ENCODE assay signal across 34 mouse cellular contexts in the genomic region with DNA sequence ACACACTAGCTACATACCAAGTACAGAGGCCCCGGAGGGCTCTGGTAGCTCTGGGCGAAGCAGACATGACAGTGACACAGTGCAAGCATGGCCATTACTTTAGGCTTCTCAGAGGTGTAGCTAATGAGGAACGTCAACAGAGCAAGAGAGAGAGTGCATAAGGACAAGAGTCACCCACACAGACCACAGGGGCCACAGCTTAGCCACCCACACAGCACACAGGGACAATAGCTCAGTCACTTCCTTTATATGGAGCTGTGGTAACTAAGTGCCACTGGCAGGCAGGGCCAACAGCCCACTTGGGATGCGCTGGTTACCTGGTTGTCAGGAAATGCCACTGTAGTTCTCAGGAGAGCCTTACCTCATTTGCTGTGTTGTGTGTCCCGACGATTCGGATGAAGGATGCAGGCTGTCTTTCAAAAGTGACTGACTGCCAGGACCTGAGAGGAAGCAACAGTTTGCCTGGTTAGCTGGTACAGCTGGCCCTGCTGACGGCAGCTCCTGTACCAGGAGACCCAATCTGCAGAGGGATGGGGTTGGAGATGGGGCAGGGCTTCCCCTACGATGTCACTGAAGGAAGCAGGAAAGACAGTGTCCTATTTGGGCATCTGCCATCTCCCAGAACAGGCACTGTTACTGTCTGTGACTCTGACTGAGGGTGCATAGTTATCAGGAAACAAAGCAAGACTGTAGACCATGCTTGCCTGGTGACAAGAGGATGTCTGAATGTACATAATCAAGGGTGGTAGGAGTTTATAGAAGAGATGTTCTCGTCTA.
A peak's percentile ranks its signal among the peaks of the same experiment; 100 is the strongest.
DNase-seq lines count a peak whose midpoint lies in the region; ATAC-seq lines count a peak whose summit lies in the region.
"Had no signal": no experiment of that assay in that cellular context is flagged by ENCODE, and none has a peak within 500 bp of the region (broad histone marks: within the 10 kb centered on the region; RNA-seq: fewer than 3 reads in every experiment).

No protein-coding gene starts in this region.

- DNase-seq in layer of hippocampus, adult 11-12 months (ENCODE audit: low spot score), result peak; percentile 49
- DNase-seq in layer of hippocampus, adult 18-20 months (ENCODE audit: low spot score in 2 of 2), result no peak
- peak; percentile 13 for DNase-seq in c-Kit-positive CD71-negative TER-119-negative erythroid progenitor cells, embryonic 14.5 days (ENCODE audit: low read depth)
- DNase-seq in cerebellum, postnatal 10 days, result no peak
- DNase-seq in kidney, adult 9 months, result no peak
- DNase-seq: adrenal gland, postnatal 10 days; B cell, adult 2 months; cerebellum, adult 11-12 months; cerebellum, postnatal 14 days; forebrain, postnatal 0 days; gastrocnemius, postnatal 14 days; heart, adult 11 months; kidney, adult 2 months; liver, embryonic 13.5 days; lung, adult 18-20 months; lung, postnatal 14 days; right cerebral cortex, postnatal 25 days; thymus, adult 18-20 months; thymus, postnatal 25 days had no signal

- H3K27me3 ChIP-seq in megakaryocyte, embryonic 14.5 days (replicated peaks), result peaks cover 5% of the 10 kb centered on the region
- H3K27me3 ChIP-seq: CH12.LX; embryonic facial prominence, embryonic 15.5 days; forebrain, embryonic 12.5 days; heart, embryonic 15.5 days; hindbrain, embryonic 15.5 days; intestine, embryonic 15.5 days; limb, embryonic 15.5 days; liver, embryonic 13.5 days; midbrain, embryonic 15.5 days had no signal

- H3K9me3 ChIP-seq in megakaryocyte, embryonic 14.5 days, result peaks cover 7% of the 10 kb centered on the region
- H3K9me3 ChIP-seq: embryonic facial prominence, embryonic 10.5 days; embryonic facial prominence, embryonic 15.5 days; forebrain, embryonic 12.5 days; heart, embryonic 10.5 days; heart, embryonic 15.5 days; hindbrain, embryonic 15.5 days; intestine, embryonic 15.5 days; limb, embryonic 10.5 days; limb, embryonic 15.5 days; liver, embryonic 13.5 days; midbrain, embryonic 10.5 days; midbrain, embryonic 15.5 days had no signal

- peaks cover 23% of the 10 kb centered on the region for H3K36me3 ChIP-seq in megakaryocyte, embryonic 14.5 days (replicated peaks; ENCODE audit: low read length)
- H3K36me3 ChIP-seq: embryonic facial prominence, embryonic 10.5 days; embryonic facial prominence, embryonic 15.5 days; forebrain, embryonic 12.5 days; heart, embryonic 15.5 days; hindbrain, embryonic 15.5 days; intestine, embryonic 15.5 days; limb, embryonic 10.5 days; limb, embryonic 15.5 days; liver, embryonic 13.5 days; midbrain, embryonic 10.5 days; midbrain, embryonic 15.5 days had no signal

- H3K4me1 ChIP-seq in megakaryocyte, embryonic 14.5 days, result peaks cover 32% of the 10 kb centered on the region

- ATAC-seq in megakaryocyte, adult 5-6 weeks (ENCODE audit: poor library complexity, severe bottlenecking), result no peak
- ATAC-seq in megakaryocyte progenitor cell, adult 5-6 weeks (replicated peaks; ENCODE audit: poor library complexity), result 0 out of 2 replicates have a peak, but pooled peaks have one; percentile 26
- ATAC-seq: forebrain, postnatal 0 days; intestine, embryonic 15.5 days; midbrain, embryonic 15.5 days had no signal

- peak overlapping the region; percentile 3 for H3K4me3 ChIP-seq in megakaryocyte, embryonic 14.5 days (replicated peaks)
- H3K4me3 ChIP-seq: embryonic facial prominence, embryonic 10.5 days; embryonic facial prominence, embryonic 15.5 days; forebrain, embryonic 12.5 days; heart, embryonic 10.5 days; heart, embryonic 15.5 days; hindbrain, embryonic 15.5 days; intestine, embryonic 15.5 days; limb, embryonic 10.5 days; limb, embryonic 15.5 days; liver, embryonic 13.5 days; midbrain, embryonic 10.5 days; midbrain, embryonic 15.5 days had no signal

Comparison
In these comparisons a context has a peak if more than half of its experiments do, and no peak if none do; other contexts are left out.
1. DNase-seq: peak in layer of hippocampus, adult 11-12 months (single experiment) and c-Kit-positive CD71-negative TER-119-negative erythroid progenitor cells, embryonic 14.5 days (single experiment); none in layer of hippocampus, adult 18-20 months (0 of 2), cerebellum, postnatal 10 days (0 of 2) and kidney, adult 9 months (single experiment).